Mouse (Mus musculus): ENCODE results near the gene Slc7a6. TPM values are rescaled to one million over a fixed set of nuclear protein-coding genes. Genes with fewer than 3 reads are reported as not detected.
A peak's percentile ranks its signal among the peaks of the same experiment; 100 is the strongest.
"Not testable (repeated sequence)": the region's sequence is repeated elsewhere in the genome, so short reads cannot be mapped to it uniquely, and the experiment has no call there.

Slc7a6 gene
- total RNA-seq, 2 experiments from 2014 or later = 28.4 to 33.1 TPM

DNA sequence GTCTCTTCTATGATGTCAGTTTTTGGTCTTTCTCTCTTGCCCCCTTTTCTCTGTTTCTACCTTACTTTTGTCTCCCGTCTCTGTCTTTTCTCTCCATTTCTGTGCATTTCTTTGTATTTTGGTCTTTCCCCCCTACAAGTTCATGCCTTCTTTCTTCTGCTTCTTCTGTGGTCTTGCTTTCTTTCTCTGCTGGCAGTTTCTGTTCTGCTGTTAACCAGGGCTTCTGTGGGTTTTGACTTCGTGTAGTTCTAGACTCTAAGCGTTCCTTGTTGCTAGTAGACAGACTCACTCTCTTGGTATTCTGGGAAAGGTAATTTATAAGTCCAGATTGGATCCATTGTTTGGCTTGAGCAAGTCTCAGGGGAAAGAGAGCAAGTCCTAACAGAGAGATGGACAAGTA is 17.7 kb downstream of the Slc7a6 start:
- no peak for DNase-seq

DNA sequence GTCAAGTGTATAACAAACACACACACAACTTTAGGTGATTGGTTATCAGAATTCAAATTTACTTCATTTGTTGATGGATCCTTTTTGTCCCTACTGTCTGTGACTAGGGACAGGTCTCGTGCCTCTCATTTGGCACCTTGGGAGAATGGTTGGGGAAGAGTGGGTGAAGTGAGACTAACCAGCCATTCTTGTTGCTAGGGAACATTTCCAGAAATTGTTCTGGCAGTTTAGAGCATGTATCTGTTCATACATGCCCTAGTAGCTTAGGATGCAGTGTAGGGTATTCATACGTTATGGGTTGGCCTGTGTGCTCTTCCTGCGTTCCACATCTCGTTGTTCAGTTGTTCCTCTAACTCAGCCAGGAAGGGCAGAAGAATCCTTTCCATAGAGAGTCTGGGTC is 20.5 kb downstream of the Slc7a6 start:
- no peak for DNase-seq

DNA sequence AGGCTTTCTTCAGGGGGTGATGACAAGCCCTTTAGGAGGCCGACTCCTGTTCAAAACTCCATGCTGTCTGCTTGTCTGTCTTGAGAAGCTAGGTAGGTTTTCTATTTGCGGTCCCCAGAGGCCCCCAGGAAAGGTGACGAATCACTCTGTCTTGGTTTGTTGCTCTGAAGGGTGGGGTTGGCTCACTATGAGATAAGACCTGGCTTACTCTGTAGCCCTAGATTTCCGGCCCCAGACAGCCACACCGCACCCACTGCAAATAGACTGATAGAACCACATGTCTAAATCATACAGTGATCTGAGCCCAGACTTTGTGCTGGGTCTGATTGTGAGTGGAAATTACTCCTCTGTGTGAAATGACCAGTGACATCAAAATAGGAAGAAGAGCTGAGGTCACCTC is 23.0 kb downstream of the Slc7a6 start:
- no peak for DNase-seq

DNA sequence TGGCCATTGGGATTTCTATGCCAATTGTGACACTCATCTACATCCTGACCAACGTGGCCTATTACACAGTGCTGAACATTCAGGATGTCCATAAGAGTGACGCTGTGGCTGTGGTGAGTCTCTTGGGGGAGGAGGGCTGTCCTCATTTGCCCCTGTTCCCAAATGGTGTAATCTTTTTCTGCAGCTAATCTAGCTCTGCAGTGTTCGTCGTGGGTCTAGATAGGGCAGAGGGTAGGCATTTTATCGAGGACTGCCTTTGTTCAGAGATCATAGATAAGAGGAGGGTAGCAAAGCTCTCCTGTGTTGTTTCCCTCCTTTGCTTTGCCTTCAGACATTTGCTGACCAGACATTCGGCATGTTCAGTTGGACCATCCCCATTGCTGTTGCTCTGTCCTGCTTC is 24.5 kb downstream of the Slc7a6 start:
- DNase-seq = no peak

DNA sequence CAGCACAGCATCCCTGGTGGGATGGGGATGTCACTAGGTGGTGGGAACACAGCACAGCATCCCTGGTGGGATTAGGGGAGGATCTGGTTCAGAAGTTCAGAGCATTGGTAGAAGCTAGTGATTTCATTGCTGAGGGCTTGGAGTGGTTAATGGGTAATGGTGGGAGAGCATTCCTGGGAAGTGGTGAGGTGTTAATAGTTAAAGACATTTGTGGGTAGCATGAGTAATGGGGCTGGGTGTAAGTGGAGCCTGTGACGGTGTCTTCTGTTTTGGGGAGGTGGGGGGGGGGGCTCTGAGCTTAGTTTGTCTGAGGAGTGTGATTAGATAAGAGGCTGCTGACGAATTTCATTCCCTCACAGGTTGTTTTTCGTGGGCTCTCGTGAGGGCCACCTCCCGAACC is 25.4 kb downstream of the Slc7a6 start:
- no peak for DNase-seq

DNA sequence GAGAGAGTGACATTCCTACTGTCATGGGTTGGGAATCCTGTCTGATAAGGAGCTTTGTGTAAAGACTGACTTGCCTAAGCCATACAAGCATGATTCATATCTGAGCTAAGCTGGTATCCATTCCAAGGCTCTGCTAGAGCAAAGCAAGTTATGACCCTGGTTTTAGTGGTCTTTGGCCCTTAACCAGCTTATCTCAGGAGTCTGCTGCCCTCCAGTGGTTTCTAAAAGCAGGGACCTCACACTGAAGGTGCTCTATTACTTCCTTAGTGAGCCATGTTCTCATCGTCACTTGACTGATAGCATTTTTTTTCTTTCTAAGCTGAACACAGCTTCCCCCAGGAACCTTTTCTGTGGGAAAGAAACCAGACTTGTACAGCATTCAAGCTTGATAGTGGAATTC is 30.1 kb downstream of the Slc7a6 start:
- DNase-seq = peak; percentile 54 to 65

DNA sequence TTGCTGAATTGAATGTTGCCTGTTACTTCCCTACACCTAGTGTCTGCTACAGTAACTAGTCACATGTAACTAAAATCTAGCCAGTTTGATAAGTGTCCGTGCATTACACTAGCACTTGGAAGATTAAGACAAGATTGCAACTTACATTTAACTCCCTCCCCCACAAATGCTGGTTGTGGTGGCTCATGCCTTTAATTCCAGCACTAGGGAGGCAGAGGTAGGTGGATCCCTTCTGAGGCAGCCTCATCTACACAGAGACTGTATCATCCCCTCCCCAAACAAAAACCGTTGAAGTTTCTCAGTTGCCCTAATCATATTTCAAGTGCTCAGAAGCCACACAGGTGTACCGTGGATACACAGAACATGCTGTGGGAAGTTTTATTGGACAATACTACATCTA is 30.9 kb downstream of the Slc7a6 start:
- not testable (repeated sequence) for DNase-seq

DNA sequence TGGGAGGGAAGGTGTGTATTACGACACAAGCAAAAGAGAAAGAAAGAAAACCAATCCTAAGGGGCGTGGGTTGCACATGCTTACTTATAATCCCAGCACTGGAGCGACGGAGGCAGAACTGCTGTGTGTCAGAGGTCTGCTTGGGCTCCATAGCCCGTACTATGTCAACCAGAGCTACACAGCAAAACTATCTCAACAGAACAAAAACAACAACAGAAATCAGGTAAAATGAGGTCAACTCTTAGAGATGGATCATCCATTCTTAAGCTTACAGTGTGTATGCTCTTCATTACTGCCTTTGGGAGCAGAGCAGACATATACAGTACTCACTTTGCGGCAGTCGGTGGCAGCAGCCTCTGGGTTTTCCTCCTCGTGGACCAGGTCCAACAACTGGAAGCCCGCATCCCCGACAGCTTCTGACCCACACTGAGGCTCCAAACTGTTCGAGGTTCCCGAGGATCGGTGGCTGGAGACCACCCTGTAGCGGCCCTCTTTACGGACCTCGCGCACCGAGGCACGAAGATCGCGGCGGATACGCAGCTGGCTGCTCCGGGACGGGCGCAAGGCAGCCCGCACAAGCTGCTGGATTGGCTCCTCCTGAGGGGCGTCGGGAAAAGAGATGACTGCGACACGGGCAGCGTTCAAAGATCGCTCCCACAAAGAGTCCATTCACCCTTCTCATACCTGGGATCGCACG is 41.5 kb downstream of the Slc7a6 start:
- DNase-seq = peak in 1 of 2 experiments; percentile 16

DNA sequence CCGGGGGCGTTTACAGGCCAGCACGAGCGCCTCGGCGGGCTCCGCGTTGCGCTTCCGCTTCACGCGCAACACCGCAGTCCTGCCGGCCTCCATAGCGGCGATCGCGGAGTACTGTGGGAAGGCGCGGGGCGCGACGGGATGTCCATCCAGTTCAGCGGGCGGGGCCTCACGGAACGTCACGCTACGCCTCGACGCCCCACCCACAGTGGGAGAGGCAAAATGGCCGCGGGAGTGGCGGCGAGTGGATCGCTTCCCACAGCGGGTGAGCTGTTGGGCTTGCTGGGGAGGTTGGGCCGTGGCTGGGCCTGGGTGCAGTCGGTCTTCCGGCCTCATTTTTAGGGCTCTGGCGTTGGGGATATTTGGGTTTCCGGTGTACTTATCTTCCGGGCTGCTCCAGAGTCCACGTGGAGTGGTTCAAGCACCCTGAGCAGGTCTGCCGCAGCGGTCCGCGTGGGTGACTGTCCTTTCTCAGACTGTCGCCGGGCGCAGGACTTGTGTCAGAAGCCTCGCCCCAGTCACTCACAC is 42.2 kb downstream of the Slc7a6 start, which contains the start of the genes Slc7a6os and Prmt7:
Gene Slc7a6os, minus strand, starts transcription at position 115 of the 525 bp plus-strand sequence.
Gene Prmt7, plus strand, starts transcription at position 116 of the 525 bp plus-strand sequence.
- DNase-seq = peak; percentile 97 to 98

DNA sequence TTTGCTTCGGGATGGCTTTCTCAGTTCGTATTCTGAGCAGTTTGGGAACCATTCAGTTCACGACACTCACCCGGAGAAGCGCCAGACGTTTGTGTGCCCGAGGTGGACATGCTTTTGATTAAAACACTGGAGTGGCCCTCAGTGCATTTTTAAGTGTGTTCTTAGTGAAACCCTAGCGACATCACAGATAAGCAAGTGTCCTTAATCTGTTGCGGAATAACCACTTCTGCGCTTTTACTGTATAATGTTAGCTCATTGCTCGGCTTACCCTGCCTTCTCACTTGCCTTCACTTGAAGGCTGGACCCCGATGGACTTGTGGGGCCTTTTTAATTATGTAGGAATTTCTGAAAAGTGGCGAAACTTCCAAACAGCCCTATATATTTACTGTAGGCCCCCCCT is 42.8 kb downstream of the Slc7a6 start:
- no peak for DNase-seq

DNA sequence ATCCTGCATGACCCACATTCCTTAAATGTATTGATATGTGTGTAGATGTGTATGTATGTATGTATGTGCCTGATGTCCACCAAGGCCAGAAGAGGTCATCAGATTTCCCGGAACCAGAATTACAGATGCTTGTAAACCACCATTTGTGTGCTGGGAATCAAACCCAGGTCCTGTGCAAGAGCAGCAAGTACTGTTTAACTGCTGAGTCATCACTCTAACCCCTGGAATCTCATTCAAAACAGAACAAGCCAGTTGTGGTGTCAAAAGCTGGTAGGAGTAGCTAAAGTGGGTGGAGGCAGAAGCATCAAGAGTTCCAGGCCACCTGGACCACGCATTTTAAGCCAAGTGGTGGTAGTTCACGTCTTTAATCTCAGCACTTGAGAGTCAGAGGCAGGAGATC is 45.3 kb downstream of the Slc7a6 start:
- DNase-seq = no peak

DNA sequence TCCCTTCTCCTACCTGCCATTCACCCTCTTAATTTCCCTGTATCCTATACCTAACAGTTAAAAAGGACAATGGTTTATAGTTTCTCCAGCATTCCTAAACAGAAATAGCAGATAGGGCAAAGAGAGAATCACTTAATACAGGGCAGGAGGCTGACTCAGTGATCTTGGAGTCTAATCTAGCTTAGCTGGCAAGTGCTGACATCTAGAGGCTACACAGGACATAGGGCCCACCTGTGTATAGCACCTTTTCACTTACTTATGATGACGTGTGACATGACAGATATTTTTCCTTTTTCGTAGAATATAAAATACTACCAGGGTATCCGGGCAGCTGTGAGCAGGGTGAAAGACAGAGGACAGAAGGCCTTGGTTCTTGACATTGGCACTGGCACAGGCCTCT is 51.0 kb downstream of the Slc7a6 start:
- DNase-seq = no peak

DNA sequence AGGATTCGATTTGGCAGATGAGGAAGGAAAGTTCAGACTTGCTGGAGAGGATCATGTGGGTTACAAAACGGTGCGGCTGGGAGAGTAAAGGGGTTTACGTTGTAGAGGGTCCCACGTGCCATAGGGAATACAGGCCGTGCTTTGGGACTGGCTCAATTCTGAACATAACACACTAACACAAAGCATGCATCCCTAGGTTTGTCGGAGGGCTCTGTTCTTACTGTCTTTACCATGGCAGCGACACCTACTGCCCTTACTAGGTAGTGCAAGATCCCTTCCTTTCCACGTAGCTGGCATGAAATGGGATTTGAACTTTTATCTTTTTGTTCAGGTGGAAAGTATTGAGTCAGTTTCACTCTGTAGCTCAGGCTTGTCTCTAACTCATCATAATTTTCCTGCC is 57.9 kb downstream of the Slc7a6 start:
- peak; percentile 52 to 72 for DNase-seq

DNA sequence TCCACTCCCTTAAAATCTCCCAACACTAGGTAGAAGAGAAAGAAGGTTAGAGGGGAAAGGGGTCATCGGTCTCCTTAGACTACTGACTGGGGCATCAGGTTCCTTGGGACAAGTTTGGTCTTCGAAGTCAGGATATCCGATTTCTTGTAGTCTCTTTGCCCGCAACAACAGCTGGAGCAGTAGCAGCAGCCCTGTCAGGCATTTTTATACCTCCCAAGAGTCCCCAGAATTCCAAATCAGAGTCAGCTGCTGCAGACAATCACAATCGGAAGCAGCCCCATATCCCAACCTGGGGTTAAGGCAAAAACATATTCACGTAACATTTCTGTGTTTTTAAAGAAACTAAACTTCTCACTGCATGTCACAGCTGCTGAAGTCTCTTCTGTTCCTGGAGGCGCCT is 62.9 kb downstream of the Slc7a6 start:
- DNase-seq = no peak

DNA sequence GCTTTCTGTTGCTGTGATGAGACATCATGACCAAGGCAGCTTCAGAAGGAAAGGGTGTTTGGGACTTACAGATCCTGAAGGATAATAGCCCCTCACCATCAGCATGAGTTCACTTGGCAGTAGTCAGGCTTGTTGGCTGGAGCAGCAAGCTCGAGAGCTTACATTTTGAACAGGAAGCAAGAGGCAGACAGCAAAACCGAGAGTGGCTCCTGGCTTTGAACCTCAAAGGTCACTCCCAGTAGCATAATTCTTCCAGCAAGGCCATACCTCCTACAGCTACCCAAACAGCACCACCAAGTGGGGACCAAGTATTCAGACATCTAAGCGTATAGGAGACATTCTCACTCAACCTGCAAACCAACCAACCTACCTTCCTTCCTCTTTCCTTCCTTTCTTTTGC is 64.1 kb downstream of the Slc7a6 start:
- DNase-seq = no peak

DNA sequence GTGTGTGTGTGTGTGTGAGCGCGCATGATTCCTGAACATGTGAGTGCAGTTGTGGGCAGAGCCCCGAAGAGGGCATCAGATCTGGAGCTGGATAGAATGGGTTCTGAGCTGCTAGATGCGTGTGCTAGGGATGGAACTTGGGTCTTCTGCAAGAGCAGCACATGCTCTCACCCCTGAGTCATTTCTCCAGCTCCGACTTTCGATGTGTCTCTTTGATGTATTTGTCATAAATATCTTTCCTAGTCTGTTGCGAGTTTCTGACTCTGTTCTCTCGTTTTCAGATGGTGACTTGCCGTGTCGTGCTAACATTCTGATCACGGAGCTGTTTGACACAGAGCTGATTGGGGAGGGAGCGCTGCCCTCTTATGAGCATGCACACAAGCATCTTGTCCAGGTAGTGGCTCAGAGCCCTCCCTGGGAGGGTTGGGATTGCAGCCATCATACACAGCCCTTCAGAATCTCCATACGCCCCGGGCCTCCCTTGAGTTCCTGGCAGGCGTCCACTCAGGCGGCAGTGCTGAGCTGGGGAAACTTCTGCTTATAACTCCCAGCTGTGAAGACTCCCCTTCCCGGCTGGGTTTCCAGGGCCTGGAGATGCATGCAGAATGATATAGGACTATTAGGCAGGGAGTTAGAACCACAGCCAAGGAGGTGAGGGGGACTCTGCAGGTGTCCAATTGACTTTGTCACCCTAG is 66.1 kb downstream of the Slc7a6 start:
- no peak for DNase-seq

DNA sequence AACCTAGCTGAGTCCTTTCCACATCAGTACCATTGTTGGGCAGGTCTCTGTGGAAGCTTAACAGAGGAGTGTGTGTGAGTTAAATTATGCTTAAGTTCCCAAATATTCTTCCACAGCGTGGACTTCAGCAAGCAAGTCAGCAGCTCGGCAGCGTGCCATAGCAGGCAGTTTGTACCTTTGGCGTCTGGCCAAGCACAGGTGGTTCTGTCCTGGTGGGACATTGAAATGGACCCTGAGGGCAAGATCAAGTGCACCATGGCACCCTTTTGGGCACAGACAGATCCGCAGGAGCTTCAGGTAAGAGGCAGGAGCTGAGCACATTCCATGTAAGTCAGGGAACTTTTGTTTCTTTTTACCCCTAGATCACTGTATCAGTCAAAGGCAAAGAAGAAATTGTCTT is 68.4 kb downstream of the Slc7a6 start:
- DNase-seq = no peak

Other genes starting within 250 kb of the Slc7a6 start
- gene Ctrl, start 235.0 kb upstream of the Slc7a6 start, total RNA-seq (2021) = under 1 TPM; 0.66 to 0.76 TPM
- gene Psmb10, start 230.4 kb upstream of the Slc7a6 start, total RNA-seq (2021) = 10 to 100 TPM; 68.1 to 87.1 TPM
- 1 to 10 TPM; 1.3 to 1.9 TPM for gene Lcat, start 225.5 kb upstream of the Slc7a6 start, total RNA-seq (2021)
- gene Slc12a4, start 202.8 kb upstream of the Slc7a6 start, total RNA-seq (2021) = 10 to 100 TPM; 43.9 to 58.9 TPM
- gene Dpep3, start 189.4 kb upstream of the Slc7a6 start, total RNA-seq (2021) = not detected
- 10 to 100 TPM; 16.0 to 19.3 TPM for gene Dus2, start 177.5 kb upstream of the Slc7a6 start, total RNA-seq (2021)
- gene Dpep2nb, start 162.9 kb upstream of the Slc7a6 start, total RNA-seq (2021) = under 1 TPM in 1 of 2 experiments, not detected in 1; 0.30 TPM
- gene Ddx28, start 157.0 kb upstream of the Slc7a6 start, total RNA-seq (2021) = 10 to 100 TPM; 15.5 to 16.9 TPM
- 10 to 100 TPM; 37.3 to 48.0 TPM for gene Nfatc3, start 110.0 kb upstream of the Slc7a6 start, total RNA-seq (2021)
- gene Esrp2, start 31.9 kb upstream of the Slc7a6 start, total RNA-seq (2021) = 1 to 10 TPM; 1.1 to 3.5 TPM
- gene Pla2g15, start 18.5 kb upstream of the Slc7a6 start, total RNA-seq (2021) = 10 to 100 TPM; 17.4 to 29.6 TPM
- 10 to 100 TPM; 26.3 to 28.6 TPM for gene Slc7a6os, start 42.1 kb downstream of the Slc7a6 start, total RNA-seq (2021)
- gene Prmt7, start 42.1 kb downstream of the Slc7a6 start, total RNA-seq (2021) = 10 to 100 TPM; 27.0 to 28.2 TPM
- 10 to 100 TPM in 1 of 2 experiments, 1 to 10 TPM in 1; 9.2 to 11.8 TPM for gene Smpd3, start 169.1 kb downstream of the Slc7a6 start, total RNA-seq (2021)
- gene Zfp90, start 246.5 kb downstream of the Slc7a6 start, total RNA-seq (2021) = 1 to 10 TPM; 4.7 to 5.4 TPM